Mouse (Mus musculus) ES-Bruce4 (cell line): ENCODE results near the gene Tenm4. TPM values are rescaled to one million over a fixed set of nuclear protein-coding genes. Genes with fewer than 3 reads are reported as not detected.
A peak's percentile ranks its signal among the peaks of the same experiment; 100 is the strongest.

Experiments
- H3K27ac ChIP-seq: 2 replicates; pipeline ENCODE4 v1.5.1; 2012; ENCODE audit warnings: low read length, inconsistent platforms; ENCODE audit not compliant: insufficient read depth
- H3K27me3 ChIP-seq: 2 replicates; pipeline ENCODE4 v1.6.1; 2012; ENCODE audit warnings: mild to moderate bottlenecking, low read length, inconsistent platforms; ENCODE audit not compliant: control insufficient read depth, poor library complexity, insufficient read depth, severe bottlenecking
- H3K36me3 ChIP-seq: 2 replicates; pipeline ENCODE4 v1.6.1; 2012; ENCODE audit warnings: inconsistent platforms, mild to moderate bottlenecking, low read length, moderate library complexity; ENCODE audit not compliant: control insufficient read depth, poor library complexity, insufficient read depth, severe bottlenecking
- H3K4me1 ChIP-seq: one replicate; pipeline ENCODE4 v1.8.1; 2011; ENCODE audit warnings: low read length; ENCODE audit not compliant: control insufficient read depth, insufficient read depth
- H3K4me3 ChIP-seq: 2 replicates; pipeline ENCODE4 v1.5.1; 2011; ENCODE audit warnings: low read depth, mild to moderate bottlenecking, low read length
- H3K9ac ChIP-seq: 2 replicates; pipeline ENCODE4 v1.6.1; 2012; ENCODE audit warnings: low read depth, mild to moderate bottlenecking, inconsistent platforms; ENCODE audit not compliant: poor library complexity, severe bottlenecking
- H3K9me3 ChIP-seq: replicated peaks from 2 replicates; pipeline ENCODE4 v1.6.1; 2012; ENCODE audit warnings: mild to moderate bottlenecking, low read length, inconsistent platforms; ENCODE audit not compliant: control insufficient read depth, poor library complexity, insufficient read depth, severe bottlenecking
- CTCF ChIP-seq: IDR thresholded peaks from one replicate; pipeline ENCODE4 v1.8.1; 2011; ENCODE audit warnings: low read depth, low read length
- EP300 ChIP-seq: IDR thresholded peaks from 2 replicates; pipeline ENCODE4 v1.6.1; 2011; ENCODE audit warnings: low read depth, low read length; ENCODE audit not compliant: insufficient read depth
- POLR2A ChIP-seq: IDR thresholded peaks from one replicate; pipeline ENCODE4 v1.8.1; 2011; ENCODE audit warnings: low read length; ENCODE audit not compliant: insufficient read depth
- polyA plus RNA-seq: library from polyadenylated mRNA; stranded (reverse); fragments of >200 nt; gene quantifications from 2 replicates; pipeline ENCODE4 v1.2.4, GENCODE M21; 2011; ENCODE audit warnings: low read depth; ENCODE audit not compliant: missing spikeins, insufficient read depth, insufficient read length

Tenm4 gene
- polyA plus RNA-seq, 1 experiment: 4.8 TPM

DNA sequence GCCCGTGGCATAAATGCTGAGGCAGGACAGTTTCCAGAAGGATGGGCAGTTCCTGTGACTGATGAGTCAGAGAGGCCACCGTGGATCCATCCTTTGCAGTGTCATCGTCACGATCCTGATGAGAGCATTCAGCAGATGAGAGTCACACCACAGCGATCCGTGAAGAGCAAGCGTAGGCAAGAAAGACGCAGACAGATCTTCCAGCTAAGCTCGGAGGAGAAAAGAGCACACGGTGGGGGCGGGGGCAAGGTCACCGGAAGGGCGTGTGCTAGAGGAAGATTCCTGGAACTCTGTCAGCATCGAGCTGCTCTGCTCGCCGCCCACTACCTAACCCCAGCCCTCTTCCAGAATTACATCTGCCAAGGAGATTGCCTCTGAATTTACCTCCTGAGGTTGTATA is 323.0 kb downstream of the Tenm4 start:
- no peaks in the 10 kb centered on the region for H3K27me3 ChIP-seq
- no peaks in the 10 kb centered on the region for H3K36me3 ChIP-seq
- no peak overlapping the region for H3K4me3 ChIP-seq
- no peak overlapping the region for H3K9ac ChIP-seq
- H3K27ac ChIP-seq: peak overlapping the region; percentile 20; the same call in 1 of the 2 replicates
- no peaks in the 10 kb centered on the region for H3K4me1 ChIP-seq
- H3K9me3 ChIP-seq: no peaks in the 10 kb centered on the region
- TF ChIP-seq POLR2A (no peak), EP300 (peak; percentile 82), CTCF (no peak)

DNA sequence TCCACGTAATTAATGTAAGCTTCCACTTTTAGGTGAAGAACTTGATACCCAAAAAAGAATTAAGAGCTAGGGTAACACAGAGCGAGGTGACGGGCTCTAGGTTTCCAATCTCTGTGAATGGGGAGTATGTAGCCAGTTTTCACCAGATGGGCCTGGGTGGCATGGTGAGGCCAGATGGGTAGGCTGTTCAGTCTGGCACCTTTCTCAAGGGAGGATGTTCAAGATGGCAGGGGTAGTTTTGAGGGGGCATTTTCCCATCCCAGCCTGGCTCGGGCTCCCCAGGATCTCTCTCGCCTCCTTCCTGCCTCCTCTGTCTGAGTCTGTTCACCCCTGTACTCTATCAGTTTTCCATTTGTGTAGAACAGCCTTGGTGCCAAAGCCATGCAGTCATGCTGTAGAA is 329.1 kb downstream of the Tenm4 start:
- TF ChIP-seq EP300 (no peak), POLR2A (no peak), CTCF (no peak)
- H3K9ac ChIP-seq: no peak overlapping the region
- no peak overlapping the region for H3K27ac ChIP-seq
- H3K36me3 ChIP-seq: no peaks in the 10 kb centered on the region
- H3K27me3 ChIP-seq: no peaks in the 10 kb centered on the region
- no peaks in the 10 kb centered on the region for H3K4me1 ChIP-seq
- no peaks in the 10 kb centered on the region for H3K9me3 ChIP-seq
- no peak overlapping the region for H3K4me3 ChIP-seq

DNA sequence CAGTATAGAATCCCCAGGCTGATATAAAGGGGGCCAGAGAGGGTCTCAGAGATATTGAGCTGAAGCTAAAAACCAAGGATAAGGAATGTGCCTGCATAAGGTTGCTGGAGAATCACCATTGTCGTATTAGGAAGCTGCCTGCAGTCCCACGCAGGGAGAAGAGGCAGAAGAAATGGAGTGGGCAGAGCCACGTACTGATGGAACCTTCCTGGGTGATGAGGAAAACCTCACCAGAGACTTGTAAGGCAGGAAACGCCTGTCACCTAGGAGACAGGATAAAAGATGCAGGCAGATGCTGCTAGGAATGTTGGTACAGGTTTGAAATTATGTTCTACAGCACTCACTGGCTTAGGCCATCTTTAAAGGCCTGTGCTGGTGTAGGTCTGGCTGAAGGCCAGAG is 329.8 kb downstream of the Tenm4 start:
- H3K9ac ChIP-seq: no peak overlapping the region
- no peaks in the 10 kb centered on the region for H3K9me3 ChIP-seq
- H3K4me1 ChIP-seq: no peaks in the 10 kb centered on the region
- TF ChIP-seq EP300: no peak
- TF ChIP-seq POLR2A: no peak
- no peak for TF ChIP-seq CTCF
- no peak overlapping the region for H3K4me3 ChIP-seq
- H3K27me3 ChIP-seq: no peaks in the 10 kb centered on the region
- no peak overlapping the region for H3K27ac ChIP-seq
- no peaks in the 10 kb centered on the region for H3K36me3 ChIP-seq

DNA sequence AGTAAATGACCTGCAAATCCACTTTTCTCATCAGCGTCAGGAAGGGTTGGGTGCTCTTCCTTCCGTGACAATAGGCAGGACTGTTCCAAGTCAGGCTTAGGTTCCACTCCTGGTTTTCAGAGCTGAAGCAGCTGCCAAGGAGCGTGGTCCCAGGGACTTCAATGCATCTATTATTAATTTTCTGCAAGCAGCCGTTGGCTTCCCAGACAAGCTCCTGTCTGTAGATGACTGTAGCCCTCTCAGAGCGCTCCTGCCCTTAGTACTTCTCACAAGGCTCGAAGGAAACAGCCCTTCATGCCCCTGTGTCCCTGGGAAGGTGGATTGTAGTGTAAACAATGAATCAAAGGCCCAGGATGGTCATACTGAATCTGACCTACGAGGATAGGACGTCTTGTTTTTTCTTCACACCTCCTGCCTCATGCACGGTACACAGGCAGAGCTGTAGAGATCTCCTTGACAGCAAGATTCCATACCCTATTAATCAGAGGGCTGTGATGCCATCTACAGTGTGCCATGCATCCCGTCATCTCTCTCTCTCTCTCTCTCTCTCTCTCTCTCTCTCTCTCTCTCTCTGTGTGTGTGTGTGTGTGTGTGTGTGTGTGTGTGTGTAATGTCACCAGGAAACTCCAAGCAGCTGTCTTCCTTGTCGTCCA is 331.4 kb downstream of the Tenm4 start:
- no peak overlapping the region for H3K4me3 ChIP-seq
- H3K27ac ChIP-seq: no peak overlapping the region
- no peaks in the 10 kb centered on the region for H3K36me3 ChIP-seq
- TF ChIP-seq CTCF (no peak), POLR2A (no peak), EP300 (no peak)
- no peaks in the 10 kb centered on the region for H3K27me3 ChIP-seq
- H3K9me3 ChIP-seq: no peaks in the 10 kb centered on the region
- no peaks in the 10 kb centered on the region for H3K4me1 ChIP-seq
- no peak overlapping the region for H3K9ac ChIP-seq

DNA sequence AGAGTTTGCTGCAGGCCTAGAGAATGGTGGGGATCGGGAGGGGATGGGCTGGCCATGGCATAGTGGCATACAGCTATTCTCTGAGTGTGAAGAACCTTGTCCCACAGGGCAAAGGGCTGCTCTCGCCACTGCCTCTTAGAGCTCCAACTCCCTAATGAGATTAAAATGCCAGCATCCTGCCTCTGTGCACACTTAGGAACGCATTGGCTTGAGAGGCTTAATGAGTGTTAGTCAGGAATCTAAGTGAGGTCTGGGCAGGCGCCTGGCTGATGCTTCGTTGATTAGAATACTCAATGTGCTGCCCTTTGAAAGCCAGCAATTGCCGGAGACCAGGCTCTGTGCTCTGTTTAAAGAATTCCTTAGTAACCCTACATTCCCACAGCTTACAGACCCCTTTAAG is 334.5 kb downstream of the Tenm4 start:
- no peaks in the 10 kb centered on the region for H3K4me1 ChIP-seq
- H3K27ac ChIP-seq: no peak overlapping the region

DNA sequence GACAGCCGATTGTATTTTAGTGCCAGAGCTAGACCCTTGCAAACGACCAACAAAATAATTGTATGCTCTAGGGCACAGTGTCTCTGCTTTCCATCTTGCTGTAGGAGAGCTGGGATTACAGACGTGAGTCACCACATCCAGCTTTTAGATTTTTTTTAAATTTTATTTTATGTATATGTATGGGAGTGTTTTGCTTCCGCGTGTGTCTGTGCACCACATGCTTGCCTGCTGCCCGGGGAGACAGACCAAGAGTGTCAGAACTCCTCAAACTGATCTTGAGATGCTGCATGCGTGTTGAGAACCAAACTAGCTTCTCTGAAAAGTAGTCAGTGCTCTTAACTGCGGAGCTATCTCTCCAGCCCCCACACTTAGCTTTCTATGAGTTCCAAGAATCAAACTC is 336.0 kb downstream of the Tenm4 start:
- TF ChIP-seq CTCF (no peak), EP300 (no peak), POLR2A (no peak)
- no peak overlapping the region for H3K9ac ChIP-seq
- no peaks in the 10 kb centered on the region for H3K4me1 ChIP-seq
- H3K27me3 ChIP-seq: no peaks in the 10 kb centered on the region
- H3K27ac ChIP-seq: no peak overlapping the region
- H3K9me3 ChIP-seq: no peaks in the 10 kb centered on the region
- H3K4me3 ChIP-seq: no peak overlapping the region
- no peaks in the 10 kb centered on the region for H3K36me3 ChIP-seq

More for the DNA sequence above, 334.5 kb downstream of the Tenm4 start:
- Histone ChIP-seq H3K36me3 (no peaks in the 10 kb centered on the region), H3K27me3 (no peaks in the 10 kb centered on the region), H3K9ac (no peak overlapping the region), H3K4me3 (no peak overlapping the region), H3K9me3 (no peaks in the 10 kb centered on the region)
- TF ChIP-seq CTCF (no peak), EP300 (no peak), POLR2A (no peak)
